Mouse (Mus musculus) MEL (cell line): ENCODE data around the gene Gap43.

Source experiments
- CTCF ChIP-seq, 3 experiments: IDR thresholded peaks in 2 of 3; conservative IDR thresholded peaks in 1 of 3; 2 replicates each; pipeline ENCODE4 v1.5.1; 2011 to 2012; ENCODE audit warnings: low read length in 3 of 3, low read depth in 2 of 3, mild to moderate bottlenecking in 2 of 3, improper control_type of control experiment in 1 of 3, inconsistent platforms in 1 of 3, mixed read lengths in 1 of 3, moderate library complexity in 1 of 3; ENCODE audit not compliant: control insufficient read depth in 1 of 3, insufficient read depth in 1 of 3, poor library complexity in 1 of 3, severe bottlenecking in 1 of 3
- ELF1 ChIP-seq: IDR thresholded peaks from 2 replicates; pipeline ENCODE4 v1.6.1; 2014; ENCODE audit warnings: low read depth, mild to moderate bottlenecking, inconsistent platforms, low read length, improper control_type of control experiment, moderate library complexity
- EP300 ChIP-seq, 2 experiments: IDR thresholded peaks; 2 replicates each; pipeline ENCODE4 v1.6.1; 2011; ENCODE audit warnings: improper control_type of control experiment in 2 of 2, low read length in 2 of 2, low read depth in 1 of 2, mild to moderate bottlenecking in 1 of 2
- GATA1 ChIP-seq: IDR thresholded peaks from 2 replicates; pipeline ENCODE4 v1.6.1; 2011; ENCODE audit warnings: low read depth, low read length, improper control_type of control experiment
- HCFC1 ChIP-seq: IDR thresholded peaks from 2 replicates; pipeline ENCODE4 v1.6.1; 2012; ENCODE audit warnings: low read depth, mild to moderate bottlenecking, inconsistent platforms, low read length, improper control_type of control experiment, moderate library complexity
- MAX ChIP-seq: IDR thresholded peaks from 2 replicates; pipeline ENCODE4 v1.6.1; 2011; ENCODE audit warnings: low read length, improper control_type of control experiment
- MAZ ChIP-seq: IDR thresholded peaks from 2 replicates; pipeline ENCODE4 v1.6.1; 2012; ENCODE audit warnings: low read depth, mild to moderate bottlenecking, inconsistent platforms, low read length, improper control_type of control experiment
- POLR2A ChIP-seq, 2 experiments: IDR thresholded peaks; 2 replicates each; pipeline ENCODE4 v1.6.1; 2011 to 2012; ENCODE audit warnings: low read length in 2 of 2, mild to moderate bottlenecking in 2 of 2, control low read depth in 1 of 2, improper control_type of control experiment in 1 of 2, low read depth in 1 of 2, moderate library complexity in 1 of 2; ENCODE audit not compliant: control insufficient read depth in 1 of 2, insufficient read depth in 1 of 2, poor library complexity in 1 of 2
- RCOR1 ChIP-seq: IDR thresholded peaks from 2 replicates; pipeline ENCODE4 v1.6.1; 2012; ENCODE audit warnings: low read depth, mild to moderate bottlenecking, inconsistent platforms, low read length, improper control_type of control experiment
- SIN3A ChIP-seq: IDR thresholded peaks from 2 replicates; pipeline ENCODE4 v1.6.1; 2012; ENCODE audit warnings: low read length, improper control_type of control experiment, inconsistent platforms
- TAL1 ChIP-seq: IDR thresholded peaks from 2 replicates; pipeline ENCODE4 v1.6.1; 2012; ENCODE audit warnings: mild to moderate bottlenecking, inconsistent platforms, low read length, moderate library complexity, mixed read lengths
- TCF12 ChIP-seq: IDR thresholded peaks from 2 replicates; pipeline ENCODE4 v1.6.1; 2014; ENCODE audit warnings: low read depth, mild to moderate bottlenecking, inconsistent platforms, low read length, improper control_type of control experiment, moderate library complexity
- ZNF384 ChIP-seq: IDR thresholded peaks from 2 replicates; pipeline ENCODE4 v1.6.1; 2012; ENCODE audit warnings: low read depth, mild to moderate bottlenecking, inconsistent platforms, low read length, improper control_type of control experiment

DNA sequence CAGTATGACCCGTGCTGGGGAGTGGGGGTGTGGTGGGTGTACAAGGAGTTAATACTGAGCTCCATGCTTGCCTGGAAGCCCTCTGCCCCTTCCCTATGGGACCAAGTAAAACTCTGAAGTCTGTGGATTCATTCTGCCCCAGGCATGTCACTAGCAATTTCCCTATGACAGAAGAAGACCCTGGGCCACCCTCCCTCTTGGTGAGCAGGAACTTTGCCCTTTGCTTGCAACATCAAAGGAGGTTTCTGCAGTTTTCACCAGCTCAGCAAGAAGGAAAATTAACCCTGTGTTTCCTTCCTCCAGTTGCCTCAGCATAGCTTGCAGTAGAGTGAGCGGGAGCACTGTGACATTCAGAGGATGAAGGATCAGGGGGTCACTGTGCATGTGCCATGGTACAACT is 3.8 kb downstream of the Gap43 start:
- TF ChIP-seq MAZ: no peak
- TF ChIP-seq CTCF (IDR thresholded peaks at IDR 0.05 in 2 of 3, conservative IDR thresholded peaks at IDR 0.05 in 1 of 3; ENCODE audit: control insufficient read depth in 1 of 3, insufficient read depth in 1 of 3, low read depth in 2 of 3, low read length in 3 of 3, poor library complexity in 1 of 3, severe bottlenecking in 1 of 3): no peak
- TF ChIP-seq POLR2A (IDR thresholded peaks at IDR 0.05; ENCODE audit: control insufficient read depth in 1 of 2, insufficient read depth in 1 of 2, low read depth in 1 of 2, low read length in 2 of 2, poor library complexity in 1 of 2): no peak
- TF ChIP-seq TCF12: no peak
- TF ChIP-seq ELF1: no peak
- TF ChIP-seq SIN3A: no peak
- TF ChIP-seq HCFC1: no peak
- TF ChIP-seq MAX: no peak
- TF ChIP-seq EP300 (IDR thresholded peaks at IDR 0.05; ENCODE audit: low read depth in 1 of 2, low read length in 2 of 2): no peak
- no peak for TF ChIP-seq ZNF384
- TF ChIP-seq RCOR1: no peak
- TF ChIP-seq GATA1: no peak
- no peak for TF ChIP-seq TAL1
